Mouse (Mus musculus) G1E (cell line): ENCODE results near the gene Tshz2.

Experiments used
- CTCF ChIP-seq: IDR thresholded peaks from 2 replicates; pipeline ENCODE4 v1.5.1; 2012; ENCODE audit warnings: low read depth, low read length, inconsistent platforms, mixed read lengths
- GATA1 ChIP-seq: IDR thresholded peaks from 2 replicates; pipeline ENCODE4 v1.6.1; 2012; ENCODE audit warnings: borderline replicate concordance, low read length, inconsistent platforms, mixed read lengths
- GATA2 ChIP-seq: IDR thresholded peaks from 2 replicates; pipeline ENCODE4 v1.6.1; 2012; ENCODE audit warnings: low read depth, low read length, inconsistent platforms, borderline replicate concordance
- POLR2AphosphoS5 ChIP-seq: IDR thresholded peaks from 2 replicates; pipeline ENCODE4 v1.6.1; 2012; ENCODE audit warnings: low read depth, low read length, inconsistent platforms; ENCODE audit not compliant: insufficient replicate concordance
- TAL1 ChIP-seq: conservative IDR thresholded peaks from 2 replicates; pipeline ENCODE4 v1.6.1; 2012; ENCODE audit warnings: low read depth, low read length, inconsistent platforms, mixed read lengths

DNA sequence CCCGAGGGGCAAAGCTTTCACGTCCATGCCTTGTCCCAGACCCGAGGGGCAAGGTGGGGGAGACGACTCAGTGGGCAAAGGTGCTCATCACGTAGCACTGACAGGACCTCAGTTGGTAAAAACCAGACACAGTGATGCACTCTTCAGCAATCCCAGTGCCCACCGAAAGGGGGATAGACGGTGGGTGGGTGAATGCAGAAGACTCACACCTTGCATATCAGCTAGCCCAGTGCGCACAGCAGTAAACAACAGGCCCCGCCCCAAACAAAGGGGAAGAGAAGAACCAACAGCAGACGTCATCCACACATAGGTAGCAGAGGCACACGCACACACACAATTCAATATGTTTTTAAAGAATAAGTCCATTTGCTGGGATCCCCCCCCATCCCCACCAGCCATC lies 221.7 kb downstream of the Tshz2 start:
- TF ChIP-seq CTCF (no peak), TAL1 (no peak), GATA1 (no peak), GATA2 (no peak), POLR2AphosphoS5 (no peak)
